Mouse (Mus musculus) ES-E14 (cell line): ENCODE data around the gene Susd2.

Source experiments
- CHD2 ChIP-seq: IDR thresholded peaks from 2 replicates; pipeline ENCODE4 v1.6.1; 2014; ENCODE audit warnings: mild to moderate bottlenecking, low read depth, low read length, inconsistent platforms
- HCFC1 ChIP-seq: IDR thresholded peaks from 2 replicates; pipeline ENCODE4 v1.6.1; 2012; ENCODE audit warnings: low read length, inconsistent platforms, borderline replicate concordance; ENCODE audit not compliant: insufficient read depth
- ZC3H11A ChIP-seq: IDR thresholded peaks from 2 replicates; pipeline ENCODE4 v1.6.1; 2012; ENCODE audit warnings: low read depth, mild to moderate bottlenecking, inconsistent platforms, low read length, borderline replicate concordance
- ZNF384 ChIP-seq: IDR thresholded peaks from 2 replicates; pipeline ENCODE4 v1.6.1; 2012; ENCODE audit warnings: low read depth, low read length, inconsistent platforms

- TF ChIP-seq CHD2 (no peak), ZNF384 (no peak), HCFC1 (no peak), ZC3H11A (no peak)
Measured at GRCm38 (mm10) chr10:75635019-75635692, 8.7 kb downstream of the Susd2 start.
